Mouse (Mus musculus) MEL (cell line): Measurements from ENCODE around the gene H2-Oa.

Experiments used
- CHD1 ChIP-seq: IDR thresholded peaks from 2 replicates; pipeline ENCODE4 v1.6.1; 2012; ENCODE audit warnings: low read depth, mild to moderate bottlenecking, inconsistent platforms, low read length, improper control_type of control experiment
- CTCF ChIP-seq, 3 experiments: IDR thresholded peaks in 2 of 3; conservative IDR thresholded peaks in 1 of 3; 2 replicates each; pipeline ENCODE4 v1.5.1; 2011 to 2012; ENCODE audit warnings: low read length in 3 of 3, low read depth in 2 of 3, mild to moderate bottlenecking in 2 of 3, improper control_type of control experiment in 1 of 3, inconsistent platforms in 1 of 3, mixed read lengths in 1 of 3, moderate library complexity in 1 of 3; ENCODE audit not compliant: control insufficient read depth in 1 of 3, insufficient read depth in 1 of 3, poor library complexity in 1 of 3, severe bottlenecking in 1 of 3
- GATA1 ChIP-seq: IDR thresholded peaks from 2 replicates; pipeline ENCODE4 v1.6.1; 2011; ENCODE audit warnings: low read depth, low read length, improper control_type of control experiment
- POLR2A ChIP-seq, 2 experiments: IDR thresholded peaks; 2 replicates each; pipeline ENCODE4 v1.6.1; 2011 to 2012; ENCODE audit warnings: low read length in 2 of 2, mild to moderate bottlenecking in 2 of 2, control low read depth in 1 of 2, improper control_type of control experiment in 1 of 2, low read depth in 1 of 2, moderate library complexity in 1 of 2; ENCODE audit not compliant: control insufficient read depth in 1 of 2, insufficient read depth in 1 of 2, poor library complexity in 1 of 2
- UBTF ChIP-seq: IDR thresholded peaks from 2 replicates; pipeline ENCODE4 v1.6.1; 2012; ENCODE audit warnings: low read depth, mild to moderate bottlenecking, inconsistent platforms, low read length, improper control_type of control experiment, moderate library complexity, borderline replicate concordance; ENCODE audit not compliant: insufficient read depth
- USF1 ChIP-seq: IDR thresholded peaks from 2 replicates; pipeline ENCODE4 v1.6.1; 2014; ENCODE audit warnings: low read depth, mild to moderate bottlenecking, inconsistent platforms, low read length, improper control_type of control experiment, moderate library complexity
- ZC3H11A ChIP-seq: IDR thresholded peaks from 2 replicates; pipeline ENCODE4 v1.6.1; 2012; ENCODE audit warnings: low read depth, mild to moderate bottlenecking, inconsistent platforms, low read length, improper control_type of control experiment

GRCm38 (mm10) chr17:34133289-34133688, 41.1 kb downstream of the H2-Oa start:
- TF ChIP-seq ZC3H11A (no peak), CTCF (IDR thresholded peaks at IDR 0.05 in 2 of 3, conservative IDR thresholded peaks at IDR 0.05 in 1 of 3; ENCODE audit: control insufficient read depth in 1 of 3, insufficient read depth in 1 of 3, low read depth in 2 of 3, low read length in 3 of 3, poor library complexity in 1 of 3, severe bottlenecking in 1 of 3) (peak; percentile 22 to 45 (median 24); a peak in 5 of 6 replicates), CHD1 (no peak), USF1 (no peak), POLR2A (IDR thresholded peaks at IDR 0.05; ENCODE audit: control insufficient read depth in 1 of 2, insufficient read depth in 1 of 2, low read depth in 1 of 2, low read length in 2 of 2, poor library complexity in 1 of 2) (no peak), UBTF (no peak), GATA1 (no peak)
